Mouse (Mus musculus): ENCODE measurements at regions not wholly inside any gene's neighbourhood (a gene's known extent, or its start where the extent isn't known, plus 50 kb on each side); places are given as distances from the start of the nearest gene placed in this dataset.
A peak's percentile ranks its signal among the peaks of the same experiment; 100 is the strongest.

DNA sequence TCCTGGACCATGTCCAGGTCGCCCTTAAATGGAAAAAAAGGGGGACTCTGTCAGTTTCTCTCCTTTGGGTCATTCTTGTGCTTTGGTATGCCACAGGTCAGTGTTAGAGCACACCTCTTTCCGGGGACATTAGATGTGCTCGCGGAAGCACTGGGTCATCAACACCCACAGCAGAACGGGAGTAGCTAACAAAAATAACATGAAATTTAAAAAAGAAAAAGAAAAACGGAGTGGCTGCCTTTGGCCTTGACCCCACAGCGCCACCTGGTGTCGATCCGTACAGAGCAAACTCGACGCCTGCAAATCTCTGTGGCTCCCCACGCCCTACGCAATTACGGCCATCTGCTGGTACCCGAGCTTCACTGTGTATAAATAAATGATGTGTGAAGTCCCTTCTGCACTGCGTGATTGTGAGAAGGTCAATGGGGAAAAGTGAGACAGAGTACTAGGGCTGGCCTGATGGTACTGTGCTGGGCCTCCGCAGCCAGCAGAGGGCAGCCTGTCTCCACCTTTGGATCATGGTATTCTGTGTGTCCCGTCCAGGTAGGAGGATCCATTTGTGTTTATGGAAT is 99.0 kb upstream of the Slc7a12 start:
- peak; percentile 64 to 77 for DNase-seq (ENCODE audit: low spot score in 2 of 2)

DNA sequence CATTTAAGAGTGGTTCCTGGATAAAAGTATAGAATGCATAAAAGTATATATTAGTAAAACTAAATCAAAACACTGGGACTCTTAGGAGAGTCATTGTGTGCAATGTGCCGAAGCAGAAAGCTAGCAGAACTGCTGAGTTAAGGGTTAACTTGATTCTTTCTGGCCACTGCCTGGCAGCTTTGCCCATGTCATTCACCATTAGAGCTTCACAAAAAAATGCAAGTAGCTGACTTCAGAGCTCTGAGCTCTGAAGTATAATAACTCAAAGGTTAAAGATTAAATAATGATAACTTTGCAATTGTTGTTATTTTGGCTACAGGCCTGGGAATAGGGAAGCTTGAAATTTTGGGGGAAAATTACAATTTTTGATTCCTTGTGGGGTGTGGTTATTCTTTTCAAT is 89.8 kb upstream of the Slc7a12 start:
- DNase-seq (ENCODE audit: low spot score in 2 of 2): no peak

DNA sequence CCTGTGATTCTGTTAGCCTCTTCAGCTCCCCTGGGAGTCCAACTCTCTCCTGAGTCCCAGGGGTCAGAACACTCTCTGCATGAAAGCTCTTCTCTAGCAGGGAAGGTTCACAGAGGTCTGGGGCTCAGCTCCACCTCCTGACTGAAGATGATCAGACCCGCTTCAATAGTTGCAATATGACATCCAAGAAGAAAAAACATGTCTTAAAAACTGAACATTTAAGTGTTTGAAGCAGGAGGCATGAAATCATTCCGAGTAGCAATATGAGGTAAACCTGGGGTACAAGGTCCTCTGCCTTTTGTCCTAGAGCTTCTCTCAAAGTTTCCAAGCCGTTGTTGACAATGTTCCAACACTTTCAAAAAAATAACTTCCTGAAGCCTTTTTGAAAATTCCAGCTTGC is 81.8 kb upstream of the Slc7a12 start:
- no peak for DNase-seq (ENCODE audit: low spot score in 2 of 2)

DNA sequence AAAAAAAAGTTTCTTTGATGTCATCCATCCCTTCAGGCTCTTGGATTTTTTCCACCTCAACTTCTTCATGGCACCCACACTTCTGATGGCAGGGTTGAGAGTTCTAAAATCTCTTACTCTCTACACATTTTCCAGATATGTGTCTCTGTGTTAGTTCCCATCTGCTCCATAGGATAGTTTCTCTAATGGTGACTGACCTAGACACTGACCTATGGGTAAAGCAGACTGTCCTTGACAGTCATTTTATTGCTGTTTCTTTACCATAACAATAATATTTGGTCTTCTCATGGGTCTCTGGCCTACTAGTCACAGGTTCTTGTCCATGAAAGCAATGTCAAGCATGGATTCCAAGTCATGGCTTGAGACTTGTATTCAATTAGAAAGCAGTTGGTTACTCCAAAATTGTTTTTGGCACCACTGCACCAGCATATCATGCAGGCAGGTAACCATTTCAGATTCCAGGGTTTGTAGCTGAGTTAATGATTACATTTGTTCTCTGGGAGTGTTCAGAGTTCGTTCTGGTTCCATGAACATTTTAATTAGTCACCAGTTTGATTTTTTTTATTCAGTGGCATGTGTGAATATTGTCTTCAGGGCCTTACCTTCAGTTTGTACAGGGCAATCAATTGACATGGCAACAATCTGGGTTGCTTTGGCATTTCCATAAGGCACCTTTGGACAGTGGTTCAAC is 71.9 kb upstream of the Slc7a12 start:
- DNase-seq (ENCODE audit: low spot score in 2 of 2): no peak
